Mouse (Mus musculus) heart, postnatal 0 days (tissue): ENCODE measurements around the gene Nefh.

ENCODE experiments used
- CTCF ChIP-seq: IDR thresholded peaks from 2 replicates; pipeline ENCODE4 v1.5.1; 2016; ENCODE audit warnings: antibody characterized with exemption, control low read depth, low read depth
- EP300 ChIP-seq: IDR thresholded peaks from 2 replicates; pipeline ENCODE4 v1.6.1; 2016; ENCODE audit warnings: antibody characterized with exemption, low read depth

GRCm38 (mm10) chr11:4931009-4931601, 16.8 kb downstream of the Nefh start:
- TF ChIP-seq CTCF: no peak
- no peak for TF ChIP-seq EP300
